Mouse (Mus musculus) liver, adult 2 months (tissue): ENCODE measurements around the gene Nckap1.

ENCODE experiments used
- CTCF ChIP-seq: fragments of 200-500 bp; IDR thresholded peaks from 2 replicates; pipeline ENCODE4 v1.5.1; 2011; ENCODE audit warnings: low read depth, low read length, control low read depth
- POLR2A ChIP-seq: fragments of 200-500 bp; IDR thresholded peaks from 2 replicates; pipeline ENCODE4 v1.6.1; 2011; ENCODE audit warnings: low read length, control low read depth; ENCODE audit not compliant: insufficient read depth; ENCODE audit errors: extremely low read depth

- TF ChIP-seq CTCF (no peak), POLR2A (no peak)
These were observed 19.7 kb downstream of the Nckap1 start for GRCm38 (mm10) chr2:80561478-80561877.
